Mouse (Mus musculus) activated CD4-positive, CD25-positive, alpha-beta regulatory T cell, adult 4 months (primary cell): ENCODE measurements around the gene Phlda2. TPM values are rescaled to one million over a fixed set of nuclear protein-coding genes. Genes with fewer than 3 reads are reported as not detected.

Experiments
- ATAC-seq: one replicate; pipeline ENCODE4 v1.8.0; 2017
- polyA plus RNA-seq, 2 experiments: library from polyadenylated mRNA; unstranded; fragments of 100-300 nt; shearing (Covaris generic); gene quantifications; one replicate each; pipeline ENCODE4 v1.2.1; 2017

Phlda2 gene
- polyA plus RNA-seq, 2 experiments from 2014 or later: not detected

DNA sequence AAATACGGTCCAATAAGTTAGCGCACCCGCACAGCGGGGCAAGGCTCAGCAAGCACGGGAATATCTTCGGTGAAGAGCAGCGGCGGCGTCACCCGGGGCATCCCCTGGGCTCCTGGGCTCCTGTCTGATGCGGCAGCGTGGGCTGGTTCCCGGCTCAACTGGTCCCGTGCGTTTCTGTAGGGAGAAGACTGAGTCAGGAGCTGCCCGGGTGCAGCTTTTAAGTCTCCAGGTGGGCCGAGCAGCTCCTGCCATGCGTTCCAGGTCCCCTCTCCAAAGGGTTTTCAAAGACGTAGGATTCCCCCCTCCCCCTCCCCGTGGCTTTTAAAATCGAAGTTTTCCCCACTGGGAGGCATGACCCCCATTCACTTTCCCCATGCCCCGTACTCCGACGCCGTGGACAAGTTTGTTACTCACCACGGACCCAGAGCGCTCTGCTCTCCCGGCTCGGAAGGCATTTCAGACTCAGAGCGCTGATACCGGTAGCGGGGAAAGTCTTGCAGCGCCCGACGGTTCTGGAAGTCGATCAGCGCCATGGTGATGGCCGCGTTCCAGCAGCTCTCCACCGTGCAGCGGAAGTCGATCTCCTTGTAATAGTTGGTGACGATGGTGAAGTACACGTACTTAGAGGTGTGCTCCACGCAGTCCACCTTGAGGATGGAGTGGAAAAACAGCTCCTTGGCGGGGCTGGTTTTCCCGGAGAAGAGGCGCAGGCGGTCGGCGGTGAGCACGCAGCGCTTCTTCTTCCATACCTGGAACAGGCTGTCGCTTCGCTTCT lies 1.1 kb downstream of the Phlda2 start:
- peak; percentile 70 for ATAC-seq

DNA sequence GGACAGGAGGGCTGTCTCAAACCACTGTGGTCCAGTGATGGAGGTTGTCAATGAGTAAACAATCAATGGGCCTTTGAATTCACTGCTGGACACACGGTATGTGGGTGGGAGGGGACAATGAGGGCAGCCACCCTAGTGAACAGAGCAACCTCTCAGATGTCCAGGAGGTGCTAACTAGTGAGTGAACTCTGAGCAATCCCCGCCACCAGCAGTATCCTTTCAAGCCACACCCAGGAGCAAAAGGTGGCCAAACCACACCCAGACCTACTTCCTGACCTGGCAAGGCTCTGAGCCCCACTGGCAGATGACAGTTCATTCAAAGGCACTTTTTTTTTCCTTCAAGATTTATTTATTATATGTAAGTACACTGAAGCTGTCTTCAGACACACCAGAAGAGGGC lies 2.0 kb downstream of the Phlda2 start:
- no peak for ATAC-seq

DNA sequence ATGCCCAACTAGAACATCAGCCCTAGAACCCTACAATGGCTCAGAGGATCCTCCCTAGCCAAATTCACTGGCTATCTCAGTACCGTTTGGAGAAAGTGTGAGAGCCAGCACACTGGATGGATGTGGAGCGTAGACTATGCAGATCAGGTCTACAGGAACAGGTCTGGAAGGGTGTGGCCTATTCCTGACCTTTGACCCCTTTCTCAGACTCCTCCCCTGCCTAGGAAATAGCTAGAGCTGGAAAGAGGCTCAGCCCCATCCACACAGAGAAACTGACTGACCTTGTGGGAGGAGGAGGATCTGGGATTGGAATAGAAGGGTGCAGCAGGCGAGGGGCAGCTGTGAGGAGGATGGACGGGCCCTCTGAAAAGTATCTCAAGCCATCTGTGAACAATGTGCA lies 4.4 kb downstream of the Phlda2 start:
- no peak for ATAC-seq

DNA sequence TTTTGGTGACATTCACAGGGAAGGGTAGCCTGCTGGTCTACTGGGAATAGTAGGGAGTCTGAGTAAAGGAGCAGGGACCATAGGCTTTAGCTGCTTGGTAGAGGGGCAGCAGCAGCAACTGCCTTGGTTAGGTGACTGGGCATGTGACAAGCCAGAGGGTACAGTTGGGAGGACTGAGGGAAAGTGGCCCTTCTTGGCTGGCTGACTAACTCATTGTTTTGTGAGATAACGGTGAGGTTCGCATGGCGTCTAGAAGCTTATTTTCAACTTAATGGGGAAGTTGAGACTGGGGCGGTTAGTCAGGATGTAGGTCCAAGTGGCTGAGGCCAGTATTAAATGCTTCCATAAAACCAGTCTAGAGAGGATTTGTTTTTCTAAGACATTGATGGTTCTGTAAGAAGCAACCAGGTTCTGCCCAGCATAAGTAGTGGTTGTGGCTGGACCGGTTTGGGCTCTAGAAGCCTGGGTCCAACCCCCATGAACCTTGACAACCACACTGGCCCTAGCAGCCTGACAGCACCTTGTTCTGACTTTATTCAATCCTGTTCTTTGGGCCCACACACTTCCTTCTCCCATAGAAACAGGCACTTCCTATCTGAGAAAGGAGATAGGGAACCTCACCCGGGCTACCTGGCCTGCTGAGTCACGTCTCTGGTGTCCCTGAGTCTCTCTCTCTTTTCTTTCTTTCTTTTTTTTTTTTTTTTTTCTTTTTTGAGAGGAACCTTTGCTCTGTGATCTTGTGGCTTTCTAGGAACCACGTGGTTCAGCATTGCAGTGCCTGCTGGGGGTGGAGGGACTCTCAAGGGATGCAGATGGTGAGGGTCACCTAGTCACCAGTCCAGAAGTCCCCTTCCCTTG lies 7.6 kb downstream of the Phlda2 start:
- no peak for ATAC-seq

DNA sequence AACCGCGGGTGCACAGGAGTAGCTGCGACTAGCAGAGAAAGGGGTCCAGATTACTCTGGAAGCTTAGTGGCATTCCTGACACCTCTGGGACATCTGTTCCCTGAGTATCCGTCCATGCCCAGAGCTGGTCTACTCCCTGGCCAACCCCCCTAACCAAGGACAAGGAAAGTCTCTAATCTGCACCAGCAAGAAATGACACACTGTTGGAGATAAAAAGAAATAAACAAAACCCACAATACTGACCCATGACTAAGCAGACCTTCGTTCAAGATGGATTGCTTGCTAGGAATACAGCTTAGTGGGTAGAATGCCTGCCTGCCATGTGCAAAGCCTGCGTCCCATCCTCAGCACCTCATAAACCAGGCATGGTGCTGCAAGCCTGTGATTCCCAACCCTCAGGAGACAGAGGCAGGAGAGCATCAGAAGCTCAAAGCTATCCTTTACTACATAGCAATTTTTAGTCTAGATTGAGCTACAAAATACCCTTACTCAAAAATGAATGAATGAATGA lies 9.3 kb downstream of the Phlda2 start:
- ATAC-seq: no peak

DNA sequence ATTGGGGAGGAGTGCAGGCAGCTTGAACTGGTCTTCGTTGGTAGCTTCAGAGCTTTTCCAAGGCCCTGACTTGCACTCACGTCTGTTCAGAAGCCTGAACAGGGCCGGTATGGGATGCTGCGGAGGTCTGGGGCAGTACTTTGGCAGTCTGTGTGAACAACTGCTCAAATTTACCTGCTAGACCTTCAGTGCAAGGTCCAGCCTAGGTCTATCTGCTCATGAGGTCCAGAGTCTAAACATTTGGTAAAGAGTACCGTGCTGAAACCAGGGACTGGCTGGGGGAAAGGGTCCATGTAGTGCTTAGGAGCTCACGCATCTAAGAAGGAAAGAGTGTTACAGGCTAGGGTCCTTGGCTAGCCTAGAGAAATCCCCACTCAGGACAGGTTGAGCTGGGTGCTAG lies 13.2 kb downstream of the Phlda2 start:
- no peak for ATAC-seq

DNA sequence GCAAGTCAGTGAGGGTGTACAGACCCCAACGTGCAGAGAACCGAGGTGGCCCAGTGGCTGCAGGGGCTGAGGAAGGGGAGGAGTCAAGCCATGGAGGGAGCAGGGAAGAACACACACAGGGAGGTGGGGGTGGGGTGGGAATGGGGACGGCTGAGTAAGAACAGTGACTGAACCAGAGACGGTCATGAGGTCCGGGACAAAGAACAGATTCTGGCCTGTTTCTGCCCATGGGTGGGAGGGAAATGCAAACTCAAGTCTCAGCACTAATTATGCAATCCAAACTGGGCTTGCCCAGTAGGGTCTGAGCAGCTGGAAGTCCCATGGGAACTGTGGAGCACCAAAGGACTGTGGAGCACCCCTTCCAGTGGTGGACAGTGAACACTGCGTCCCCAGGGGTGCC lies 20.4 kb downstream of the Phlda2 start:
- no peak for ATAC-seq

DNA sequence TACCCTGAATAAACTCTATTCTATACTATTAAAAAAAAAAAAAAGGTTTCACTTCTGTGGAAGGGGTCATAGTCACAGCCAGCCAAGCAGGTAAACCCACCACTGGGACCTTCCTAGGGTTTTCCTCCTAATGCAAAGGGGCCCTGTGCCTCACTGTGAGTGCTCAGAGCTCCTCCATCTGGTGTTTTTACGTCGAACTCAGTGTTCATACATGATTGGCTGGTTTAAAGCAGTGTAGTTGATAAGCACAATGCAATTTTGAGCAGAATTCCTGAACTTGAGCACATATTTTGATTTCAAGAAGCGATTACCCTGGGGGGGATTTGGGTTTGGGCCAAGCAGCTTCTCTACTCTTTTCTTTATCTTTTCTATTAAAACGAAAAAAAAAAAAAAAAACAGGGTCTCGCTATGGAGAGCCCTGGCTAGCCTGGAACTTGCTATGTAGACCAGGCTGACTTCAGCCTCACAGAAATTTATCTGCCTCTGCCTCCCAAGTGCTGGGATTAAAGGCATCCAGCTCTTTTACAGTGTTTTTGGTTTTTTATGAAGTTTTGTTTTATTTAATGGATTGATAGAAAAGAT lies 21.1 kb downstream of the Phlda2 start:
- no peak for ATAC-seq

DNA sequence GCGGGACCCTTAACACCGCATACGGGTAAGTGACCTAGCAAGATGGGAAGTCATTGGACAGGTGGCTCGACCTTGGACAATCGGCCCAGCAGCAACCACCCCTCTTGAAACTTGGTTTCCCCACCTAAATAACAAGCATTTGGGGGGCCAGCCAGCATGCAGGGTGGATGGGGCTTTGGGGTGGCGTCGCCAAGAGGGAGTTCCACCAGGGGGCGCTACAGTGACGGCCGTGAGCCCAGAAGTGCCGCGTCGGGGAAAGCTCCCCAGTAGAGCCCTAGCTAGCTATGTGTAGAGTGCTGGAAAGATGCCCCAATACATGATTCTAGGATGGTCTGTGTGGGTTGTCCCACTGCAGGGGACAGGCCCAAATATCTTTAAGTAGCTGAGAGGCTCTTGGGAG lies 22.5 kb downstream of the Phlda2 start:
- ATAC-seq: no peak

DNA sequence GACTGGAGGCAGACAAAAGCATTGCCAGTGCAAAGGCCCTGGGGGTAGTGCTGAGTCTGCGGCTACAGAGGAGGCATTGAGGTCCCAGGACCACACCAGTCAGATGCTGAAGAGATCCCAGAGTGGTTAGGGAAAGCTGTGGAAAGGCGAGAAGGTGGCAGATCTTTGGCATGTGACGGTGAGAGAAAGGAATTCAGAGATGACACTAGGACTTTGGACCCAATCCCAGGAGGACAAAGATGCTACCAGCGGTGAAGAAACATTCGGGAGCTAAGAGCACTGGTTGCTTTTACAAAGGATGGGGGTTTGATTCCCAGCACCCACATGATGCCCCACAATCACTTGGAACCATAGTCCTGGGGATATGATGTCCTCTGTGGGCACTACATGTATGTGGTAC lies 25.1 kb downstream of the Phlda2 start:
- no peak for ATAC-seq

DNA sequence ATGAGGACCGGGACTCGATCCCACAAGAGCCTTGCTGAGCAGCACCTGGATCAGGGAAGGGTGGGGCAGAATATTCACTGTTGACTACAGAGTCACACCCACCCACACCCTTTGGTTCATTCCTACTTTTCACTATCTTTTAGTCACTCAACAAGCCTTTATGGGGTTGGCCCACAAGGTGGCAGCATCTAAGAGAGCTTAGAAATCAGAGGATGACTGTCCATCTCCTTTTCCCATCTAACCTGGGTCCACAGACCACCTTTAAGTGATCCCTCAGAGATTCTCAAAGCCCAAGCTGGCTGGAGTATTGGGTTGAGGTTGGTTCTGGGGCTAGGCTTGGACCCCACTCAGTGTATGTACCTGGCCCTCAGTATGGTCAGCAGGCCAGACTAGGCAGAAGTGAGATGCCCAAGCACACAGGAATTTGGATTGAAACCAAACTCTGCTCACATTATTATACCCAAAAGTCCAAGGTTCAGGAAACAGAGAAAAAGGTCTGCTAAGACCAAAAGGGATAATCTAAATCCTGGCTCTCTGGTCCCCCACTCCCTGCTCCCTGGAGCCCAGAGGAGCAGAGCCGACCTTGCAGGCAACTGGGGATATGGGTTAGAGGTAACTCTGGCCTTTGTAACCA lies 26.1 kb downstream of the Phlda2 start:
- ATAC-seq: no peak

DNA sequence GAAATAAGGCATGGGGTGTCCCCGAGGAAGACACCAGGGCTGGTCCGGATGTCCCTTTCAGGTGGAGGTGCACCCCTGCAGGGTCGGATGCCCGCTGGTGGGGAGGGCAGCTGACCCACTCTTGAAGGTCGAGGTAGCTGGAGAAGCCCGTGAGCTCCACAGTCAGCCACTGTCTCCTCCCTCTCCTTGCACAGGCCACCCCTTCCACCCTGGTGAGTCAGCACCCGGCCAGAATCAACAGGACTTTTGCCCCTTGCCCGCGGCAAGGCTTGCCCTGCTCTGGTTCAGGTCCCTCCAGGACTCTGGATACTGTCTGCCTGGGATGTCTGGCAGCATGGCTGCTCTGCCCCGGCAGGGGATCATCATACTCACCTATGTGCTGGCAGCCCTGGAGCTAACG lies 27.1 kb downstream of the Phlda2 start:
- no peak for ATAC-seq

DNA sequence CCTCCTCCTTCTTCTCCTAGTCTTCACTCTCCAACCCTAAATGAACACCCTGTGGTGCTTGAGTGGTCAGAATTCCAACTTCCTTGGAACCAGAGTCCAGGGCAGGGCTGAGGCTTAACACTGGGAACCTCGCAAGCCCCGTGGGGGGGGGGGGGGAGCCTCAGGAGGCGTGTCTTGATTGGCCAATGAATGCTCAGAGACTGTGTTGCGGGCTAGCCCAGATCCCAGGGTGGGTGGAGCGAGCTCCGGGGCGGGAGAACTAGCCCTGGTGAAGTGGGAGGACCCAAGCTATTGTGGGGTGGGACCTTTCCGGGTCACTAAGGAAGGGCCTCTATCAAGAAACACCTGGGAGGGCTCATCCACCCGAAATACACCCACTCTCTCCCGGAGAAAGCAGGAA lies 28.1 kb downstream of the Phlda2 start:
- ATAC-seq: no peak

DNA sequence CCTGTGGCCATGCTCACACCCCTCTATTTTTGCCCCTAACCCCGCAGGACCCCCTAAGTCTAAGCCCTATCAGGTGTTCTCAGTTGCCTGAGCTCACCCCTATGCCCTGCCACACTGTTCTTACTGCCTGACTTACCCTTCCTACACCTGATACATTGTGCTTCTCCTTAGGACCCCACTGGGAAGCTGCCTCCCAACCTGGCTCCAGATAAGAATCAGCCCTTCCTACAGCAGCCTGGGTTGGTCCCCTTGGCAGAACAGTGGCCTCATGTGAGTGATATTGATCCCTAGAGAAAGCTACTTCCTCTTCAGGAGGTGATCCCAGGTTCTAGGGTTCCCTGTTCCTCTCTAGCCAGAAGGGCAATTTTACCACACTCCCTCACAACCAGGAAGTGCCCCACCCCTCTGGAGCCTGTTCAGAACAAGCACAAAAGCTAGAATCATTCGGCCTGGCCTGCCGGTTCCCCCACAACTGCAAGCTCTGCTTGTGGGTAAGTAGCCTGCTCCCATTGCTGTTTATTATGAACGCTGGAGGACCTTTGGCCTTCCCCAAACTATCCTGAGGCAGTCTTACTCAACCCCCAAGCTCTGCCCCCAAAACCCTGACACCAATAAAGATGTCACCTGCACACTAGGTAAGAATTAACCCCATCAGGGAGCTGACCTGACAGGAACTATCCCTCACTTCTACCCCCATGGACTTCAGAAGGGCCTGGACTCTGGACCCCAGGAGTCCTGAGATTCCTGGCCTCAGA lies 29.4 kb downstream of the Phlda2 start, which contains the start of gene Slc22a18:
Slc22a18 (plus strand) TSS at position 390 of the 755 bp plus-strand sequence.
- no peak for ATAC-seq

DNA sequence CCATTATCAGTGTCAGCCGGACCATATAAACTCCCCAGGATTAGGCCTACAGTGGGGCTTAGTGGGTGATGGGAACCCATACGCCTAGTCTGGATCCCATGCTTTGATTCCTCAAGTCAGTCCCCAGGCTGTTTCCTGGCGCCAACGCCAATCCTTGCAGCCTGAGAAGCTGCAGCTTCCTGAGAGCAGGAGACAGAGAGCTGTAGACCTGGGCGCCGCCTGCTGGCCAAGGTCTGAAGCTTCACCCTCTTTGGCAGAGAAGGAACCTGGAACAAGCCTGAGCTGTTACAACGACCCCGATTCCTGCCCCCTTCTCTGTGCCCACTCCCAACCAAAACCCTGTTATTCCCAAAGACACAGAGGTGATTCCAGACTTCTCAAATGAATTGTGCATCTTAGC lies 33.0 kb downstream of the Phlda2 start:
- no peak for ATAC-seq

DNA sequence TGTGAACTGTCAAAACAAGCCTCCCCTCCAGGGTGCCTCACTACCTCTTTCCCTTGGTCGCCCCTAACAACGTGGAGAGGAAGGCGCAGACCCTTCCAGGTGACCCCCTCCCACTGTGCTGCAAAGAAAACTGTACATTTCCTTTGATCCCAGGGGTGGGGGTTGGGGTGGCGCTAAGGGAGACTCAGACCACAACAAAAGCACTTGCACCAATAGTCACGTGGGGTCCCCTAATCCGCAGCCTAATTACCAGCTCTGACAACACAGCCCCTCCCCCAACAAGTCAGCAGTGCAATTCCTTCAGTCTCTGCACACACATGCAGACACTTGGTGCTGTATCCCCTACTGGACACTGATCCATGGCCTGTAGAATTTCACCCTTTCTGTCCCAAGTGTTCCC lies 35.2 kb downstream of the Phlda2 start:
- no peak for ATAC-seq

DNA sequence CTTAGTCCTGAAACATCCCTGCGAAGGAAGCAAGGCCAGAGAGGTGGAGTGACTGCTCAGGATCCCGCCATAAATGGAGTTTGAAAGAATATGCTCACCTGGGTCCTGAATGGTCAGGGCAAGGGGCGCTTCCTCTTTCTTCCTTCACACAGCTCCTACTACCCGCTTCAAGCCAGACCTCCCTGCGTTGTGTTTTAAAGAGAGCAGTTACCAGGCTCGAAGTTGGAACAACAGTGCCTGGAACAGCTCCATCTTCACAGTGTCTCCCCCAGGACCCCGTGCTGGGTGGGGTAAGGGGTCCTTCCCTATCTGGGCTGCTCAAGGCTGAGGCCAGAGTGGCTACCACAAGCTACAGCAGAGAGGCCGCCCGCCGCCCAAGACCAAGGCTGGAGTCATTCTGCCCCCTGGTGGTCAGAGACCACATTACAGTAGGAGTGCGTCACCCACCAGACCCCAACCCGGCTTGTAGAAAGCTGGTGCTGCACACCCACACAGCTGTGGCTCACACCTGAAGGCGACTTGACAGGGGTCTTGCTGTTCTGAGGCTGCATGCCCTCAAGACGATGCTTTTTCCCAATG lies 36.8 kb downstream of the Phlda2 start:
- ATAC-seq: peak; percentile 50

DNA sequence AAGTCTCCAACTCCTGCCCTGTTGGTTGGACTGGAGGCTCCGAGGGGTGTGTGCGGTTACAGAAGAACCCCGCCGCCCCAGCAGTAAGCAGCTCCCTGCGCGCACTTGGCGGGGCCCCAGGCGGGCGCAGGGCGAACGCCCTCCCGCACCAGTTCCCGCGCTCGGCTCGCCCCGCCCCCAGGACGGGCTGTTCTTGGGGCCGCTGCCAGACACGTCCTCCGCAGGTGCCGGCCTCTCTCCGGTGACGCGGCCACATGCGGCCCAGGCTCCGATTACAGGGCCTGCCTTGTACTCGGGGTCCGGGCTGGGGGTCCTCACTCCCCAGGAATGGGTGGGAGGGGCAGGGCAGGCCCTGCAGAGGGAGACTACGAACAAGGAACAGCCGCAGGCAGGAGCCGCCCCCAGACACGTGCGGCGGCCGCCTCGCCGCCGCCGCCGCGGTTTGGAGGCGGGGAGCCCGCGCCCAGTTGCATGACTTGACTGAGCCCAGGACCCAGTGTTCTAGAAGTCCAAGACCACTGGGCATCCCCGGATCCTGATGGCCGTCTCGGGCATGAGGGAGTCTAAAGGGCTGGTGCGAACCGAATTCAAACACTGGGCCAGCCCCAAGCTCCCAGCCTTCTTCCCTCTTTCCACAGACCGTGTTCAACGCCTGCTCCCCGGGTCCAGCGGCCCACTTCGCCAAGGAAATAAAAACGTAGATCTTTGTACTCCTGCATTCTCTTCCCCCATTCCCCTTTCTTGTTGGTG lies 38.0 kb downstream of the Phlda2 start:
- no peak for ATAC-seq

DNA sequence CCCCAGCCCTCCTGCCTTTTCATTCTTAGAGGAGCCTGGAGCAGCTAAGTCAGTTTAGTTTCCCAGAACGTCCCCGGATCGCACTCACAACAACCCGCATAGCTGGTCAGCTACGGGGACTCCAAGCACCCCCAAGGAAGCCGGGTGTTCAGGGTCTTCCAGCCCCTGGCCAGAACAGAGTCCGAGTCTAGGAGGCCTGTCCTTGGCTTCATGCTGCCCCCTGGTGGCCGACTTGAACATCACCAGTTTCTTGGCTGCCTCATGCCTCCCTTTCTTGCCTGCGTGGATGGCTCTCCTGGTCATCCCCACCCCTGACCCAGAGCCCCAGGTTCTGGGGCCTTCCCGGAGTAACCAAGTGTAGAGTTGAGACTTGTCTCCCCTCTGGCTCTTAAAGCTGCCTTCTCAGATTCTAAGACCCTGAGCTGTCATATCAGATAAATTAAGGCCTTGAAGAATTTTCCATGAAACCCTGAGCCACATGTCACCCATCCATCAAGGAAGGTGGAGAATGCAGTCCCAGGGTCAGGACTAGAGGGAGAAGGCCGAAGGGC lies 39.0 kb downstream of the Phlda2 start:
- ATAC-seq: no peak

DNA sequence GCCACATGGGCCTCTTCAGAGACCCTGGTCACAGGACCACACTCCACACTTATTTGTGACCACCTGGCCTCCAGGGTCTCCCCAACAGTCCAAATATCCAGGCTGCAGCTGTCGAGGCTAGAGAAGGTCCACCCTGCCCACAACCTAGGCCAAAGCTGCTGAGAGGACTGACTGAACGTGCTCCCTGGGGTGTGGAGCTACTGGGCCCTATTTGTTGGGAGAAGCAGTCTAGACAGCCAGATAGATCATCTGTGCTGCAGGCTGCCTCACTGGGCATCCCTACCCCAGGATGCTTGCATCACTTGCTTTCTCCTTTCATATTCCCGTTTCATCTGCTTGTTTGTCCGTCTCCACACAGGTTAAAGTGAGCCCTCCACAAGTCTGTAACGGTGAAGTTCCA lies 40.4 kb downstream of the Phlda2 start:
- no peak for ATAC-seq

DNA sequence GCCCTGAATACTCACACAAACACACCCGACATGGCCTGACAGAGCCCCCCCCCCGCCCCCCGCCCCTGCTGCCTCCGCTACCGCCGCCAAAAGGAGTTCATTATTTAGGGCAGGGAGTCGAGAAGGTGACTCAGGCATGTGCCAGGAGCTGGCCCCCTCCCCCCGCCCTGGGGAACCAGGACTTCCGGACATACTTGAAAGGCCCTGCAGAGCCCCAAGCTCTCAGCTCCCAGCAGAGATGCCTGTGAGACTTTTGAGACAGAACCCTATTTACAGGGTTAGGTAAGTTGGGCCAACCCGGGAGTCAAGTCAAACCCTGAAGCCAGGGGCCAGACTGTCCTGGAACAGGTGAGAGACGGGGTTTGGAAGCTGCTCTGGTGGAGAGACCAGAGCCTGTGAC lies 41.0 kb downstream of the Phlda2 start:
- no peak for ATAC-seq
